Mouse (Mus musculus): ENCODE data around the gene Olfr44. TPM values are rescaled to one million over a fixed set of nuclear protein-coding genes. Genes with fewer than 3 reads are reported as not detected.

Gene Olfr44
- not detected in 2 replicates for polyA plus RNA-seq (2016; fragmentation: Nextera tagmentation; extraction: Ambion mirVana)

GRCm38 (mm10) chr9:39493895-39494294 is at the start of gene Olfr44:
TSS of gene Olfr44 (minus strand) at chr9:39493995.
- Histone ChIP-seq H3K27me3 (no peaks in the 10 kb centered on the region), H3K36me3 (no peaks in the 10 kb centered on the region), H3K4me3 (no peak within 1 kb of the TSS), H3K27ac (replicated peaks) (no peak within 1 kb of the TSS), H3K9me3 (no peaks in the 10 kb centered on the region), H3K4me1 (no peaks in the 10 kb centered on the region), H3K4me2 (replicated peaks) (no peak within 1 kb of the TSS), H3K9ac (replicated peaks) (no peak within 1 kb of the TSS)
- WGBS, result 93% methylated on average over 2 of the region's 2 CpGs
- ATAC-seq (ENCODE audit: low FRiP score, low read depth), result no peak

GRCm38 (mm10) chr9:39523616-39524285 is 30.0 kb upstream of the Olfr44 start:
- no peaks in the 10 kb centered on the region for H3K4me1 ChIP-seq
- H3K9me3 ChIP-seq, result no peaks in the 10 kb centered on the region
- H3K27ac ChIP-seq (replicated peaks), result no peak overlapping the region
- no peak for ATAC-seq (ENCODE audit: low FRiP score, low read depth)
- 97% methylated on average over 1 of the region's 1 CpGs for WGBS
- no peak overlapping the region for H3K4me3 ChIP-seq
- H3K9ac ChIP-seq (replicated peaks), result no peak overlapping the region
- H3K36me3 ChIP-seq, result no peaks in the 10 kb centered on the region
- H3K4me2 ChIP-seq (replicated peaks), result no peak overlapping the region
- H3K27me3 ChIP-seq, result no peaks in the 10 kb centered on the region

- Histone ChIP-seq H3K27me3 (no peaks in the 10 kb centered on the region), H3K9me3 (no peaks in the 10 kb centered on the region), H3K4me1 (no peaks in the 10 kb centered on the region), H3K27ac (replicated peaks) (no peak overlapping the region), H3K4me2 (replicated peaks) (no peak overlapping the region), H3K36me3 (no peaks in the 10 kb centered on the region), H3K4me3 (no peak overlapping the region), H3K9ac (replicated peaks) (no peak overlapping the region)
- ATAC-seq (ENCODE audit: low FRiP score, low read depth), result no peak
These were observed 24.8 kb upstream of the Olfr44 start for GRCm38 (mm10) chr9:39518595-39518994.

- Histone ChIP-seq H3K4me3 (no peak within 1 kb of the TSS), H3K9ac (replicated peaks) (no peak within 1 kb of the TSS), H3K9me3 (no peaks in the 10 kb centered on the region), H3K27ac (replicated peaks) (no peak within 1 kb of the TSS), H3K36me3 (no peaks in the 10 kb centered on the region), H3K4me1 (no peaks in the 10 kb centered on the region), H3K4me2 (replicated peaks) (no peak within 1 kb of the TSS), H3K27me3 (no peaks in the 10 kb centered on the region)
- 77% methylated on average over 3 of the region's 3 CpGs for WGBS
- ATAC-seq (ENCODE audit: low FRiP score, low read depth), result no peak
These were observed 21.7 kb upstream of the Olfr44 start, which contains the start of gene Olfr957 for GRCm38 (mm10) chr9:39515531-39515930. TSS of gene Olfr957 (minus strand) at chr9:39515809.

- H3K4me2 ChIP-seq (replicated peaks), result no peak overlapping the region
- H3K27me3 ChIP-seq, result no peaks in the 10 kb centered on the region
- H3K27ac ChIP-seq (replicated peaks), result no peak overlapping the region
- WGBS, result 81% methylated on average over 9 of the region's 9 CpGs
- no peaks in the 10 kb centered on the region for H3K36me3 ChIP-seq
- no peak overlapping the region for H3K4me3 ChIP-seq
- no peaks in the 10 kb centered on the region for H3K9me3 ChIP-seq
- no peaks in the 10 kb centered on the region for H3K4me1 ChIP-seq
- ATAC-seq (ENCODE audit: low FRiP score, low read depth), result no peak
- H3K9ac ChIP-seq (replicated peaks), result no peak overlapping the region
These were observed 15.6 kb upstream of the Olfr44 start for GRCm38 (mm10) chr9:39509412-39509811.

GRCm38 (mm10) chr9:39508998-39509397 is 15.2 kb upstream of the Olfr44 start:
- Histone ChIP-seq H3K27ac (replicated peaks) (no peak overlapping the region), H3K36me3 (no peaks in the 10 kb centered on the region), H3K9ac (replicated peaks) (no peak overlapping the region), H3K4me3 (no peak overlapping the region), H3K9me3 (no peaks in the 10 kb centered on the region), H3K27me3 (no peaks in the 10 kb centered on the region), H3K4me2 (replicated peaks) (no peak overlapping the region), H3K4me1 (no peaks in the 10 kb centered on the region)
- peak; percentile 74 for ATAC-seq (ENCODE audit: low FRiP score, low read depth)
- WGBS, result 10% methylated on average over 6 of the region's 6 CpGs

- Histone ChIP-seq H3K27me3 (no peaks in the 10 kb centered on the region), H3K4me3 (no peak within 1 kb of the TSS), H3K4me1 (no peaks in the 10 kb centered on the region), H3K9me3 (no peaks in the 10 kb centered on the region), H3K9ac (replicated peaks) (no peak within 1 kb of the TSS), H3K36me3 (no peaks in the 10 kb centered on the region), H3K4me2 (replicated peaks) (no peak within 1 kb of the TSS), H3K27ac (replicated peaks) (no peak within 1 kb of the TSS)
- no peak for ATAC-seq (ENCODE audit: low FRiP score, low read depth)
- WGBS, result 58% methylated on average over 1 of the region's 1 CpGs
These were observed 22.0 kb downstream of the Olfr44 start, which contains the start of gene Olfr955 for GRCm38 (mm10) chr9:39471844-39472243. TSS of gene Olfr955 (minus strand) at chr9:39471944.

GRCm38 (mm10) chr9:39456401-39456800 is 37.4 kb downstream of the Olfr44 start, which contains the start of gene Olfr954:
TSS of gene Olfr954 (plus strand) at chr9:39456701.
- 87% methylated on average over 6 of the region's 6 CpGs for WGBS
- Histone ChIP-seq H3K36me3 (no peaks in the 10 kb centered on the region), H3K4me3 (no peak within 1 kb of the TSS), H3K27me3 (no peaks in the 10 kb centered on the region), H3K9ac (replicated peaks) (no peak within 1 kb of the TSS), H3K4me1 (no peaks in the 10 kb centered on the region), H3K9me3 (no peaks in the 10 kb centered on the region), H3K27ac (replicated peaks) (no peak within 1 kb of the TSS), H3K4me2 (replicated peaks) (no peak within 1 kb of the TSS)
- no peak for ATAC-seq (ENCODE audit: low FRiP score, low read depth)

Other genes starting within 250 kb of the Olfr44 start
- not detected in 2 replicates for gene Olfr1537, start 244.0 kb downstream of the Olfr44 start, polyA plus RNA-seq (2016; fragmentation: Nextera tagmentation; extraction: Ambion mirVana)
- gene Olfr945, start 217.2 kb downstream of the Olfr44 start, polyA plus RNA-seq (2016; fragmentation: Nextera tagmentation; extraction: Ambion mirVana), result not detected in 2 replicates
- not detected in 2 replicates for gene Olfr948, start 167.9 kb downstream of the Olfr44 start, polyA plus RNA-seq (2016; fragmentation: Nextera tagmentation; extraction: Ambion mirVana)
- not detected in 2 replicates for gene Olfr951, start 106.6 kb downstream of the Olfr44 start, polyA plus RNA-seq (2016; fragmentation: Nextera tagmentation; extraction: Ambion mirVana)
- gene Olfr952, start 66.8 kb downstream of the Olfr44 start, polyA plus RNA-seq (2016; fragmentation: Nextera tagmentation; extraction: Ambion mirVana), result not detected in 2 replicates
- gene Olfr954, start 37.3 kb downstream of the Olfr44 start, polyA plus RNA-seq (2016; fragmentation: Nextera tagmentation; extraction: Ambion mirVana), result not detected in 2 replicates
- not detected in 2 replicates for gene Olfr955, start 22.1 kb downstream of the Olfr44 start, polyA plus RNA-seq (2016; fragmentation: Nextera tagmentation; extraction: Ambion mirVana)
- not detected in 2 replicates for gene Olfr957, start 21.8 kb upstream of the Olfr44 start, polyA plus RNA-seq (2016; fragmentation: Nextera tagmentation; extraction: Ambion mirVana)
- gene Olfr958, start 60.1 kb upstream of the Olfr44 start, polyA plus RNA-seq (2016; fragmentation: Nextera tagmentation; extraction: Ambion mirVana), result not detected in 2 replicates
- not detected in 2 replicates for gene Olfr959, start 81.6 kb upstream of the Olfr44 start, polyA plus RNA-seq (2016; fragmentation: Nextera tagmentation; extraction: Ambion mirVana)
- gene AW551984, start 110.4 kb upstream of the Olfr44 start, polyA plus RNA-seq (2016; fragmentation: Nextera tagmentation; extraction: Ambion mirVana), result 23.2 and 23.6 TPM in 2 replicates
- not detected in 2 replicates for gene Olfr148, start 116.7 kb upstream of the Olfr44 start, polyA plus RNA-seq (2016; fragmentation: Nextera tagmentation; extraction: Ambion mirVana)
- gene Olfr960, start 127.4 kb upstream of the Olfr44 start, polyA plus RNA-seq (2016; fragmentation: Nextera tagmentation; extraction: Ambion mirVana), result not detected in 2 replicates
- not detected in 2 replicates for gene Olfr961, start 151.1 kb upstream of the Olfr44 start, polyA plus RNA-seq (2016; fragmentation: Nextera tagmentation; extraction: Ambion mirVana)
- not detected in 2 replicates for gene Olfr963, start 173.2 kb upstream of the Olfr44 start, polyA plus RNA-seq (2016; fragmentation: Nextera tagmentation; extraction: Ambion mirVana)
- 0.11 TPM in 1 of 2 replicates, not detected in the other for gene Olfr149, start 213.1 kb upstream of the Olfr44 start, polyA plus RNA-seq (2016; fragmentation: Nextera tagmentation; extraction: Ambion mirVana)
- gene Olfr965, start 217.4 kb upstream of the Olfr44 start, polyA plus RNA-seq (2016; fragmentation: Nextera tagmentation; extraction: Ambion mirVana), result not detected in 2 replicates
- not detected in 2 replicates for gene Olfr150, start 237.0 kb upstream of the Olfr44 start, polyA plus RNA-seq (2016; fragmentation: Nextera tagmentation; extraction: Ambion mirVana)

Data from midbrain, embryonic 12.5 days (tissue).